Mouse (Mus musculus): ENCODE results near the gene Ptprz1. TPM values are rescaled to one million over a fixed set of nuclear protein-coding genes. Genes with fewer than 3 reads are reported as not detected.

Ptprz1 gene
- 53.8 and 62.4 TPM in 2 replicates for polyA plus RNA-seq (2021; fragmentation: Nextera tagmentation)
- long read RNA-seq, experiment 1, full-length matches to known transcripts: 10 of 133 reads
- long read RNA-seq, experiment 1, partial matches to known transcripts: 75 of 133 reads
- long read RNA-seq, experiment 1, other reads (novel, unspliced or antisense): 48 of 133 reads
- long read RNA-seq, experiment 2, full-length matches to known transcripts: 12 of 143 reads
- long read RNA-seq, experiment 2, partial matches to known transcripts: 51 of 143 reads
- long read RNA-seq, experiment 2, other reads (novel, unspliced or antisense): 80 of 143 reads

DNA sequence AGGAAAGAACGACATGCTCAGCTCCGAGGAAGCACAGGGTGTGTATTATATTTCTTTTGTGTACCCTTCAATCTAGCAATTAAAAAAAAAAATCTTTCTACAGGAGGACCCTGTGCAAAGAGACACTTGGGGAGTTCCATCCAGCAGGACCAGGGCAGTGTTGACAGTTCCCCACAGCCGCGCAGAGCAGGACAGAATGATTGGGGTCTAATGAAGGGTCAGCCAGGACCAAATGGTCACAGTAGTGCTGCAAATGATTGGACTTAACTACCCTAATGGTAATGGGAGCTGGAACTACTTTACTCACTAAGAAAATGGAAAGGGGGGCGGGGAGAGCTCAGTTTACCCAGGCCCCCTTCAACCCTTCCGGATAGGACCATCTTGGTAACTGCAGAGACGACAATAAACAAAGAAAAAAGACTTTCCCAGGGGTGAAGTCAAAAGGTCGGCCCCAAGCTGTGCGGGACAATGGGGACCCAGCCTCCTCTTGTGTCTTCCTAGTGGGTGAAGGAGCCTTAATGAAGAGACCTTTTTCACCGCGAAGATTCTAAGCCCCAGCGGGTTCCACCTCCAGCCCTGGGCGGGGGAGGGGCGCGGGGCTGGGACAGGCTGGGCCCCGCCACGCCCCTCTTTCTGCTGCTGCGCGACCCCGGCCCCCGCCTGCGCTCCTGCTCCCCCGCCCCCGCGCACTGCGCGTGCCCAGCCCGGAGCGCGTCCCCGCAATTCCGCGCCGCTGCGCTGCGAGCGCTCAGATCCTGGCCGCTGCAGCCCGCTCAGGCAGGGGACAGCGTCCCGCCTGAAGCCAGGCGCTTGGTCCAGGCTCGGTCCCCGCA lies at the start of gene Ptprz1:
Ptprz1 (plus strand) TSS at position 722 of the 833 bp plus-strand sequence.

Data from layer of hippocampus, adult 6 months (tissue).